Mouse (Mus musculus): ENCODE data around the gene Dpep3.

- TF ChIP-seq EP300 (IDR thresholded peaks at IDR 0.05; ENCODE audit: insufficient read depth, low read depth, low read length) (no peak), POLR2A (IDR thresholded peaks at IDR 0.05; ENCODE audit: insufficient read depth, low read depth, low read length) (no peak), CTCF (IDR thresholded peaks at IDR 0.05) (no peak)
Measured at GRCm38 (mm10) chr8:105993226-105993625, 14.0 kb upstream of the Dpep3 start.
